Mouse (Mus musculus): ENCODE results near the gene Rpl27a. TPM values are rescaled to one million over a fixed set of nuclear protein-coding genes. Genes with fewer than 3 reads are reported as not detected.

The Rpl27a gene
- total RNA-seq, 2 experiments from 2014 or later = 158 to 159 TPM

GRCm38 (mm10) chr7:109562676-109563075 lies 43.7 kb downstream of the Rpl27a start:
- DNase-seq (ENCODE audit: low spot score in 2 of 2) = no peak

DNA sequence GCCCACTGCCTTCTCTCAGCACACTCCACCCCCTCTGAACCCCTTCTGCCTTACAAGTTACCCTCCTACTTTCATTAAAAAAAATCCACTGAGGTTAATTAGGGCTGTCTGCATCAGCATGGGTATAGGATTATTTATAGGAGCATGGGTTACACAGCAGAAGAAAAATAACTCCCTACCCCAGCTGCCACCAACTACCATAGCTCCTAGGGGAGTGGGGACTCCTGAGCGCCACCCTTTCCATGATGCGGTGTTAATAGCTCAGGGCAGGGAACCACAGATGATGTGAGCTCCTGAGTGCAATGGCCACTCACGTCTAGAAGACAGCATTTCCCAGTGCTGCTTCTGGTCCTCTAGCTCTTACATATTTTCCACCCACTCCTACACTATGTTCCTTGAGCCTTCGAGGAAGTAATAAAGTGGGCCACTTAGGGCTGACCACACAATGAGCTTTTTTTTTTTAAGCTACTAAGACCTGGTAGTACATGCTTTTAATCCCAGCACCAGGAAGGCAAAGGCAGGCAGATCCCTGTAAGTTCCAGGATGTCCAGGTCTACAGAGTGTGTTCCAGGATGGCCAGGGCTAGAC lies 44.9 kb downstream of the Rpl27a start:
- DNase-seq (ENCODE audit: low spot score in 2 of 2) = no peak

DNA sequence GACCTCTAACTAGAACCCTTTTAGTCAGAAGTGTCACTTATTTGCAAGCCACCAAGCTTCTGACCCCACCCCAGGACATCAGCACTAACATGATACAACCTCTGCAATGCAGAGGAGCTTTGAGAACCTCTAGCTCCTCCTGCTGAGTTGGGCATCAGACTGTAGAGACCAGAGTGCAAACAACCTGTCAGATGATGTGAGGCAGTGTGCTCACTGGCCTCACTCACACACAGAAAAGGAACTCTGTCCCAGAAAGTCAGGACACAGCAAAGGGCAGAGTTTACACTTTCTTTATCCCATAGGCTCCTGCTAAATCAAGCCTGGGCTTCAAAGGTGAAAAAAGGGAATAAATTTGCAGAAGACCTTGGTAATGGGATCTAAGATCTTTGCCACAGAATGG lies 47.4 kb downstream of the Rpl27a start:
- no peak for DNase-seq (ENCODE audit: low spot score in 2 of 2)

DNA sequence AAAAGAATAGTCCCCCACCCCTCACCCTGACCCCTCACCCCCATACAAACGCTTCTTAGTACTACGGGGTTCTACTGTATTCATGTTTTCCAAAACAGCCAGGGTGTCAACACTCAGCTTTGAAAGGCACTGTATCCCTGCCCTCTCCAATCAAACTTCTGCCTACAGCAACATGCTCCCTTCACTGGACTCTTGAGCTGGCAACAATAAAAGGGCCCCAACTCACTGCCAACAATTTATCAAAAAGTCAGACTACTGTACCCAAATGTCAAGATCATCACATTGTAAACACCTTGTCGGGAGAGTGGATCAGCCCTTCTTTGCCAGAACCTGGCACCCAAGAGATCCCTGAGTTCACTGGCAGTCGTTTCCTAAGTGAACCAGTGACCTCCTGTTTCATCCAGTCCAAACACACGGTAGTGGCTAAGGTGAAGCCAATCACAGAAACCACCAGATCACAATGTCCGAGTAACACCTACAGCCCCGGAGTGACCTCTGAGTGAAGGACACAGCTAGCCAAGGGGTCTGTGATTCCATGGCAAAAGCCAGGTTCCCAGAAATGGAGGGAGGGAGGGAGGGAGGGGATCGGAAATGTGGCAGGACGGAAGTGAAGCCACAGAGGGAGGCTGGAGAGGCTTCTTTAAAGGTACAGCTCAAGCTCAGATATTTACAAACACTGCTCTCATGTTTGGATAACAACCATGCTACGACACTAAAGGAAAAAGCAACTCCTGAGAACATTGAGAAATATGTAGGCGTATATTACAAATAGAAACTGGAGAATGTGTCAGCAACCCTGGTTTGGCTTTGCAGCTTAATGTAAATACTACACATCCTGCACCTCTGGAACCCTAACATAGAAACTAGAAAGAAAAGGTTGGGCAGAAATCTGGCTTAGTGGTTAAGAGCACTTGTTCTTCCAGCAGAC lies 48.2 kb downstream of the Rpl27a start:
- no peak for DNase-seq (ENCODE audit: low spot score in 2 of 2)

- no peak for DNase-seq (ENCODE audit: low spot score in 2 of 2)
Observed at GRCm38 (mm10) chr7:109568391-109568892, 49.5 kb downstream of the Rpl27a start.

Small RNA genes lying within 50 kb of the gene (microRNA-seq; reads per million reads assigned to microRNA genes)
- 0 to 0.20 reads per million in 2 experiments for gene Gm47284

Other genes starting within 250 kb of the Rpl27a start
- 1 to 10 TPM; 1.5 to 1.9 TPM for gene Stk33, start 80.1 kb upstream of the Rpl27a start, total RNA-seq (2021)
- 1 to 10 TPM; 6.2 to 7.2 TPM for gene Trim66, start 11.0 kb upstream of the Rpl27a start, total RNA-seq (2021)
- 10 to 100 TPM; 43.5 to 47.8 TPM for gene St5, start 184.5 kb downstream of the Rpl27a start, total RNA-seq (2021)
- 1 to 10 TPM; 5.1 to 6.5 TPM for gene Akip1, start 184.5 kb downstream of the Rpl27a start, total RNA-seq (2021)
- gene BC051019, start 204.7 kb downstream of the Rpl27a start, total RNA-seq (2021) = under 1 TPM; 0.15 to 0.20 TPM
- not detected for gene Ascl3, start 212.6 kb downstream of the Rpl27a start, total RNA-seq (2021)
- 100 to 1,000 TPM; 102 to 104 TPM for gene Tmem9b, start 233.7 kb downstream of the Rpl27a start, total RNA-seq (2021)

Data from layer of hippocampus, adult 18-20 months (tissue).